Mouse (Mus musculus): ENCODE results near the gene Cnot4.

The Cnot4 gene

GRCm38 (mm10) chr6:35033341-35033740 lies 100.2 kb downstream of the Cnot4 start:
- no peak for DNase-seq (ENCODE audit: low spot score)

GRCm38 (mm10) chr6:35032704-35033103 lies 100.8 kb downstream of the Cnot4 start:
- no peak for DNase-seq (ENCODE audit: low spot score)

GRCm38 (mm10) chr6:35030811-35031210 lies 102.7 kb downstream of the Cnot4 start:
- no peak for DNase-seq (ENCODE audit: low spot score)

- no peak for DNase-seq (ENCODE audit: low spot score)
These were observed 103.3 kb downstream of the Cnot4 start for GRCm38 (mm10) chr6:35030226-35030625.

GRCm38 (mm10) chr6:35028023-35028422 lies 105.5 kb downstream of the Cnot4 start:
- no peak for DNase-seq (ENCODE audit: low spot score)

- DNase-seq (ENCODE audit: low spot score): no peak
These were observed 106.3 kb downstream of the Cnot4 start for GRCm38 (mm10) chr6:35027257-35027656.

GRCm38 (mm10) chr6:35016624-35017023 lies 116.9 kb downstream of the Cnot4 start:
- no peak for DNase-seq (ENCODE audit: low spot score)

- DNase-seq (ENCODE audit: low spot score): peak; percentile 12
These were observed 121.6 kb downstream of the Cnot4 start for GRCm38 (mm10) chr6:35011953-35012352.

GRCm38 (mm10) chr6:35010705-35011104 lies 122.8 kb downstream of the Cnot4 start:
- DNase-seq (ENCODE audit: low spot score): no peak

GRCm38 (mm10) chr6:35002261-35002669 lies 131.3 kb downstream of the Cnot4 start:
- DNase-seq (ENCODE audit: low spot score): no peak

GRCm38 (mm10) chr6:34999101-34999500 lies 134.4 kb downstream of the Cnot4 start:
- peak; percentile 57 for DNase-seq (ENCODE audit: low spot score)

GRCm38 (mm10) chr6:34996496-34996895 lies 137.0 kb downstream of the Cnot4 start:
- DNase-seq (ENCODE audit: low spot score): no peak

- peak; percentile 96 for DNase-seq (ENCODE audit: low spot score)
These were observed 138.3 kb downstream of the Cnot4 start for GRCm38 (mm10) chr6:34995265-34995681.

- DNase-seq (ENCODE audit: low spot score): no peak
These were observed 138.8 kb downstream of the Cnot4 start for GRCm38 (mm10) chr6:34994692-34995091.

GRCm38 (mm10) chr6:34989263-34989662 lies 144.3 kb downstream of the Cnot4 start:
- peak; percentile 22 for DNase-seq (ENCODE audit: low spot score)

- peak; percentile 60 for DNase-seq (ENCODE audit: low spot score)
These were observed 145.3 kb downstream of the Cnot4 start, which contains the start of gene Slc23a4 for GRCm38 (mm10) chr6:34988081-34988761. TSS of gene Slc23a4 (minus strand) at chr6:34988404.

- no peak for DNase-seq (ENCODE audit: low spot score)
These were observed 146.4 kb downstream of the Cnot4 start for GRCm38 (mm10) chr6:34987085-34987645.

GRCm38 (mm10) chr6:34980661-34981060 lies 152.9 kb downstream of the Cnot4 start:
- no peak for DNase-seq (ENCODE audit: low spot score)

GRCm38 (mm10) chr6:34979291-34979690 lies 154.2 kb downstream of the Cnot4 start:
- DNase-seq (ENCODE audit: low spot score): no peak
